Mouse (Mus musculus) liver, postnatal 0 days (tissue): ENCODE data around the gene Vmn1r55.

Experiments
- CTCF ChIP-seq: sonication (generic); IDR thresholded peaks from 2 replicates; pipeline ENCODE4 v1.5.1; 2016; ENCODE audit warnings: antibody characterized with exemption, low read depth
- EP300 ChIP-seq: IDR thresholded peaks from 2 replicates; pipeline ENCODE4 v1.6.1; 2016; ENCODE audit warnings: antibody characterized with exemption, low read depth, mild to moderate bottlenecking

GRCm38 (mm10) chr7:5125078-5125477, 24.4 kb downstream of the Vmn1r55 start:
- TF ChIP-seq CTCF (no peak), EP300 (no peak)
